Mouse (Mus musculus) Patski (cell line): ENCODE data around the gene Calml4. TPM values are rescaled to one million over a fixed set of nuclear protein-coding genes. Genes with fewer than 3 reads are reported as not detected.
"Not testable (repeated sequence)": the region's sequence is repeated elsewhere in the genome, so short reads cannot be mapped to it uniquely, and the experiment has no call there.

Experiments
- ATAC-seq: fragments of 100-300 bp; one replicate; pipeline ENCODE4 v1.8.0; 2021
- CTCF ChIA-PET: fragments of 350-600 bp; sonication (Branson Sonifier 250); formaldehyde crosslinking; loops from one replicate; lab custom pipeline; 2022; ENCODE audit warnings: inconsistent platforms; lab: Charles Lee
- POLR2A ChIA-PET: fragments of 350-600 bp; sonication (Branson Sonifier 250); formaldehyde crosslinking; loops from one replicate; lab custom pipeline; 2022; ENCODE audit warnings: antibody characterized with exemption, inconsistent platforms; lab: Charles Lee
- DNase-seq: peaks from one replicate; pipeline ENCODE4 v3.0.0-alpha.2; 2011; ENCODE audit warnings: low read depth, low spot score
- H3K27me3 ChIP-seq: fragments of 371-371 bp; one replicate; pipeline ENCODE4 v1.5.1; 2021
- CTCF ChIP-seq: fragments of 100-300 bp; IDR thresholded peaks from one replicate; pipeline ENCODE4 v1.5.1; 2021
- in situ Hi-C: fragments of 300-500 bp; cut with MboI; formaldehyde crosslinking; loops from 3 replicates; pipeline ENCODE4 v1.11.1; 2018; ENCODE audit warnings: low pct_unique_long_range_greater_than_20kb, mixed read lengths
- polyA plus RNA-seq: library from polyadenylated mRNA; unstranded; gene quantifications from one replicate; pipeline ENCODE4 v1.2.3, GENCODE M21; 2021

The Calml4 gene
- polyA plus RNA-seq, 1 experiment from 2014 or later: 5.2 TPM

DNA sequence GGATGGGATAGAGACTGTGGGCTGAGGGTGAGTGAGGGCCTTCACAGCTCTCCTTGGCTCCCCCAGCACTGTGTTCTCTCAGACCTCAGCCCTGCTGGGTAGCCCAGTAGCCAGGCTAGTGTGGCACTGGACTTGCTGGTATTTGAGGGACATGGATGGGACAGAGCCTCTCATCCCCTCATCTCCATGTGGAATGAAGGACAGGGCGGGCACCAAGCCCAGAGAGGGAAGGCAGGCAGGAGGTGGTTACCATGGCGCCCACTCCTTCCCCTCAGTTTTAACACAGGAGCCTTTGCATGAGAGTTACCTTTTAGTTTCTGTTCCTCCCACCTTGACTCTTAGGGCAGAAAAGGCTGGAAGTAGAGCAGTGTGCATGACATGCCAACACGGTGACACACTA, 9.2 kb upstream of the Calml4 start:
- in situ Hi-C loops: loop anchor here (5.0 kb wide), 1 partner anchor 279 kb away; no protein-coding TSS in a partner anchor
- TF ChIP-seq CTCF: no peak
- ChIA-PET POLR2A (interaction anchor here (0.6 kb wide), 1 partner anchor 9 kb away, joined by 5 read pairs; no protein-coding TSS in a partner anchor), CTCF (interaction anchor here (0.8 to 2.6 kb wide), 5 partner anchors 9 to 275 kb away, joined by 3 to 25 read pairs (median 6); partner anchors contain the start of genes Calml4 and Cln6)
- DNase-seq (no peak), ATAC-seq (no peak)
- H3K27me3 ChIP-seq: no peaks in the 10 kb centered on the region

- DNase-seq (no peak), ATAC-seq (no peak)
- in situ Hi-C loops: no loop called here
- ChIA-PET POLR2A (no interaction called here), CTCF (no interaction called here)
- no peak for TF ChIP-seq CTCF
- H3K27me3 ChIP-seq: no peaks in the 10 kb centered on the region
Measured at GRCm38 (mm10) chr9:62851571-62851970, 6.3 kb upstream of the Calml4 start.

GRCm38 (mm10) chr9:62854483-62854882, 3.4 kb upstream of the Calml4 start:
- in situ Hi-C loops: no loop called here
- TF ChIP-seq CTCF: no peak
- DNase-seq (no peak), ATAC-seq (no peak)
- CTCF ChIA-PET: no interaction called here
- H3K27me3 ChIP-seq: no peaks in the 10 kb centered on the region
- POLR2A ChIA-PET: no interaction called here

DNA sequence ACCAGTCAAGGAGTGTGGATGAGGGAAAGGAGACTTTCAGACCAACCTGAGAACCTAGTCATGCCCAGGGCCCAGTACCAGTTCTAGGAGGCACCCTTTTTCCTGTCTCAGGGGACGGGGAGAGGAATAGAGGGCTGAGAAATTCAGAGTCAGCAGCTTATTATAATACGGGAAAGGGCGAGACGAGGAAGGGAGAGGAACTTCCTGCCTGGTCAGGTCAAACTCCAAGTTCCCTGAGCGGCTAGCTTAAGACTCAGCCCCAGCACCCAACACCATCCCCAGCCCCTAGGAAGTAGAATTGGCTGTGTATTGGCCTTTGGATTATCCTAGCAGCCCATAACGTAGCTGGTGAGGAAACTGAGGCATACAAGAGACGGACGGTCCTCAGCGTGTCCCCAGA, 664 bp upstream of the Calml4 start:
- in situ Hi-C loops: no loop called here
- ChIA-PET CTCF (interaction anchor here (1.8 to 1.9 kb wide), 2 partner anchors 9 to 11 kb away, joined by 6 read pairs; no protein-coding TSS in a partner anchor), POLR2A (interaction anchor here (0.6 to 0.7 kb wide), 2 partner anchors 8 to 27 kb away, joined by 3 to 5 read pairs; no protein-coding TSS in a partner anchor)
- no peak for TF ChIP-seq CTCF
- DNase-seq: no peak
- no peak for ATAC-seq
- no peaks in the 10 kb centered on the region for H3K27me3 ChIP-seq

DNA sequence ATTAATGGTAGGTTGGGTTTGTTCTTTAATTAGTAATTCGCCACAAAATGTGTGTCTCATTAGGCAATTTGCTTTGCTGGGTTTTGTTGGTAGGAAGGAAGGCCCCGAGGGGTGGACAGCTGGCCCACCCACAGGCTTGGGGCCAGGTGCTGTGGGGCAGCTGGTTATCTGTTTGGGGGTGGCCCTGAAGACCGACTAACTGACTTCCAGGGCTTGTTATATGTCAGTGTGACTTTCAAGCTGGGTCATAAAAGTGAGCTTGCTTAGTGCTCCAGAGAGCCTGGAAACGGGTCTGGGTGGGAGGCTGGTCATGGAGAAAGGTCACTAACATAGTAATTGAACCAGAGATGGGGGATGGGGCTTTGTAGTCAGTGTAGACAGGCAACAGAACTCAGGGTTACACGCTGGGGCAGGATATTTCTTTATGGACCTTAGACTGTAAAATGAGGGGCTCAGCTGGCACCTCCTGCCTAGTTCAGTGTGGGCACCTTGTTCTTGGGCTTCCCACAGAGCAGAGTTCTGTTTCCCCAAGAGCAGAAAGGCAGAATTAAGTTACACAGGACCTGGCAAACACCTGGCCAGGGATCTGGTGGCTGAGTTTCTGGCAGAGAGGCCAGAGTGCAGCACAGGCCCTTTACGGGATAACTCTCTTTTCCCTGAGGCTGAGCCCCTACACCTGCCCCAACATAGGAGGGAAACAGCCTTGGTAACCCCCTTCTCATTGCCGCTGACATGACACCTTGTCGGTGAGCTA, 563 bp downstream of the Calml4 start:
- ATAC-seq (no peak), DNase-seq (no peak)
- no peak for TF ChIP-seq CTCF

DNA sequence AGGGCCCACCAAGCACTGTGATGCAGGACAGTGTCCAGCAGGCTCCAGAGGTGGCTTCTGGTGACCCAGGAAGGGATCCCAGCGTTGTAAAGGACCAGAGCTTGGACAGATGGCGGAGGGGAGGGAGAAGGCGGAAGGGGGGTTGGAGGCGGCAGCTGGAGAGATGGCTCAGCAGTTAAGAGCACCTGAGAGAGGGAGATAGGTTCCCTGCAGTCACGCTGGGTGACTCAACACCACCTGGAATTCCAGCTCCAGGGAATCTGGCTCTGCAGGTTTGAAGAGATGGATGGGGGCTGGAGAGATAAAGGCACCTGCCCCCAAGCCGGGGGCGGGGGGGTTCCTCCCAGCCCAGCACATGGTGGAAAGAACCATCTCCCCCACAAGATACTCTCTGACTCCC, 2.2 kb downstream of the Calml4 start:
- DNase-seq, POLR2A ChIA-PET, H3K27me3 ChIP-seq, in situ Hi-C loops, ATAC-seq: not testable (repeated sequence)
- CTCF ChIA-PET: interaction anchor here (0.9 to 1.1 kb wide), 2 partner anchors 16 to 264 kb away, joined by 3 to 4 read pairs; no protein-coding TSS in a partner anchor

More for the DNA sequence above, 563 bp downstream of the Calml4 start:
- ChIA-PET CTCF (interaction anchor here (1.8 to 1.9 kb wide), 2 partner anchors 10 to 11 kb away, joined by 6 read pairs; no protein-coding TSS in a partner anchor), POLR2A (interaction anchor here (0.6 kb wide), 1 partner anchor 13 kb away, joined by 4 read pairs; no protein-coding TSS in a partner anchor)
- in situ Hi-C loops: no loop called here
- H3K27me3 ChIP-seq: no peaks in the 10 kb centered on the region

DNA sequence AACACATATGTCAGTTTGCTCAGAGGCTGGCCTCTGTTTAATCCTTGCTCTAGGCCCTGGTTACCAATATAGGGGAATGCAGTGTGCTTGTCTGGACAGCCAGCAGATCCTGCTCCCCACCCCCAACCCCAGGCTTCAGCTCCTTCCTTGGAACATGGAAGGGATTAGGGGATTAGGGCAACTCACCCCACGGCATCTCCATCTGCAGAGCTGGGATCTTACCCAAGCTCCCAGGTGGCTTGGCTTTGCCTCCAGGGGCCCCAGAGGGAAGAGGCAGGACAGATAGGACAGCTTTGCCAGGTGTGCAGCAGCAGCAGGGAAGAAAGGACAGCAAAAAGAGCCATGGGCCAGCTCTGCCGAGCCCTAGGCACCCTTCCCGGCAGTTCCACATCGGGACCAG, 3.0 kb downstream of the Calml4 start:
- POLR2A ChIA-PET: interaction anchor here (0.5 kb wide), 1 partner anchor 168 kb away, joined by 3 read pairs; no protein-coding TSS in a partner anchor
- ATAC-seq: no peak
- no peaks in the 10 kb centered on the region for H3K27me3 ChIP-seq
- in situ Hi-C loops: no loop called here
- no peak for DNase-seq
- CTCF ChIA-PET: interaction anchor here (0.9 to 1.1 kb wide), 2 partner anchors 16 to 264 kb away, joined by 3 to 4 read pairs; no protein-coding TSS in a partner anchor
- TF ChIP-seq CTCF: no peak

DNA sequence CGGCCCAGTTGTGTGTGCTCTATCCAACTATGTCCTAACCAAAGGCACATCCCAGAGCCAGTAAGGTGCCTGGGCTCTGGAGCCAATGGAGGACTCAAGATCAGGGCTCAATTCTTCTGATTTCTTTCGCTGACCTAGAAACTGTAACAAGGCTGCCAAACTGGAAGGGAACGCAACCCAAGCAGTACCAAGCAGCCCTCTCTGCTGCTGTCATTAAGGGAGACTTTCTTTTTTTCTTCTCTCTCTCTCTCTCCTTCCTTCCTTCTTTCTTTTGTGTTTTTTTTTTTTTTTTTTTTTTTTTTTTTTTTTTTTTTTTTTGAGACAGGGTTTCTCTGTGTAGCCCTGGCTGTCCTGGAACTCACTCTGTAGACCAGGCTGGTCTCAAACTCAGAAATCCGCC, 11.4 kb downstream of the Calml4 start:
- H3K27me3 ChIP-seq, in situ Hi-C loops, POLR2A ChIA-PET, ATAC-seq, DNase-seq: not testable (repeated sequence)
- CTCF ChIA-PET: interaction anchor here (1.7 kb wide), 1 partner anchor 12 kb away, joined by 6 read pairs; the partner anchor contains the start of gene Calml4

DNA sequence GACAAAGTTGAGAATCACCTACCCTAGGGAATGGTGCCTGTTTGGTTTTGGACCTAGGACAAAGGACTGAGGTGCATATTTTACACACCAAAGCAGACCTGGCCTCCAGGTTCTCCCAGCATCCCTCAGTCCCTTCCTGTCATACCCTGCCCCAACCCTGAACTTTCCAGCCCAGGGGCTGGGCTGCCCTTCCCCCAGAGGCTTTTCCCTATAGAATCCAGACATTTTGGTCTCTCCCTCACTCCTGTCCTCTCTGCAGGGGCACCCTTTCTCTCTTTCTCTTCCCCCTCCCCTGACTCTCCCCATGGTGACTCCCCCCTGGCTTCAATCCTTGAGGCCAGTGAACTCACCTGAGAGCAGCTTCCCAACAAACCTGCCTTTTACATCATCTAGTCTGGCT, 12.8 kb downstream of the Calml4 start:
- POLR2A ChIA-PET: no interaction called here
- ATAC-seq: no peak

DNA sequence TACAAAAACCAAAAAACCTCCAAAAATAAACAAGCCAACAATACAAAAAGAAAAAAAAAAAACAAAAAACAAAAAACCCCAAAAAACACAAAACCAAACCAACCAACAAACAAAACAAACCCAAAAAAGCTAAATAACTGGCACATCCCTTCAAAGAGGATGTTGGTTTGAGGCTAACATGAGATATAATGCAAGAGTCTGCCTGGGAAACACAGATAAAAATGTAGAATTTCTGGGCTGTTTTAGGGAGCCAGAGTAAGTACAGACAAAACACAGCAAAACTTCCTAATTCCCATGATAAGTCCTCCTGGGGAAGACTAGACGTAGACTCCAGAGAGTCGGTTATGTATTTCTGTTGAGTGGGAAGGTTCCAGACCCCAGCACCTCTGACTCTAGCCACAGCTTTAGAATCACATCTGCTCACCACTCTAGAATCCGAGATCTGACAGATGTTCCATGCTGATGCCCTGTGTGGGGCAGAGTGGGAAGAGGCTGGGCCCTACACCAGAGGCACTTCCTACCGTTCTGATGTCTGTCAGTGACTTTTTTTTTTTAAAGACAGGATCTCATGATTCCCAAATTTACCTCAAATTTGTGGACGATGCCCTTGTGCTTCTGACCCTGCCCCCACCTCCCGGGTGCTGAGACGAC, 19.2 kb downstream of the Calml4 start:
- ATAC-seq (no peak), DNase-seq (no peak)
- no peaks in the 10 kb centered on the region for H3K27me3 ChIP-seq
- CTCF ChIA-PET: interaction anchor here (1.5 kb wide), 1 partner anchor 17 kb away, joined by 3 read pairs; no protein-coding TSS in a partner anchor
- in situ Hi-C loops: no loop called here
- no peak for TF ChIP-seq CTCF
- POLR2A ChIA-PET: no interaction called here

More for the DNA sequence above, 12.8 kb downstream of the Calml4 start:
- in situ Hi-C loops: no loop called here
- CTCF ChIA-PET: interaction anchor here (0.6 to 1.6 kb wide), 2 partner anchors 23 to 262 kb away, joined by 3 read pairs; no protein-coding TSS in a partner anchor
- no peaks in the 10 kb centered on the region for H3K27me3 ChIP-seq
- DNase-seq: no peak
- no peak for TF ChIP-seq CTCF
